Mouse (Mus musculus): ENCODE measurements around the gene Arhgap18.

DNA sequence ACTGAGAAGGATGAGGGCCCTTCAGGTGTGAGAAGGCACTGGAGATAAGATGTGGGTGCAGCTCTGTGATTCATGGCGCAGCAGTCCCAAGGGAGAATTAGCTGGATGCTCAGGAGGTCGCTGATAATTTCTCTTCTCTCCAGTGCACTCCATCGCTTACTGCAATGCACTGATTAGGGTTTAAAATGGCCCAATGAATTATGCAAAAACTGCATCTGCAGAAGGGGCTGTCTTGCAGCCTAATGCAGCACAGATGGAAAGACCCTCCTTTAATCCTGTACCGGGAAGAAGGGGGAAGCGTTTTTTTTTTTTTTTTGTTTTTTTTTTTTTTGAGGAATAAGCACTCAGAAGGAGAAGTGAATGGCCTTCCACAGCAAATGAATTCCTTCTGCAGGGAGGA is 74.1 kb downstream of the Arhgap18 start:
- TF ChIP-seq HCFC1 (IDR thresholded peaks at IDR 0.05; ENCODE audit: borderline replicate concordance, insufficient read depth, low read length) (no peak), ZC3H11A (IDR thresholded peaks at IDR 0.05; ENCODE audit: borderline replicate concordance, low read depth, low read length) (no peak), ZNF384 (IDR thresholded peaks at IDR 0.05; ENCODE audit: low read depth, low read length) (peak; percentile 47), MAFK (IDR thresholded peaks at IDR 0.05; ENCODE audit: insufficient read depth, low read depth, low read length) (no peak), CHD2 (IDR thresholded peaks at IDR 0.05; ENCODE audit: low read depth, low read length) (no peak)

Data from ES-E14 (cell line).